Mouse (Mus musculus): ENCODE measurements around the gene Tbc1d17. TPM values are rescaled to one million over a fixed set of nuclear protein-coding genes. Genes with fewer than 3 reads are reported as not detected.

Gene Tbc1d17
- total RNA-seq, 2 experiments from 2014 or later = 61.9 to 73.1 TPM

- no peak for DNase-seq
Measured at GRCm38 (mm10) chr7:44789531-44789930, 59.3 kb downstream of the Tbc1d17 start.

Small RNAs within 50 kb of the gene (microRNA-seq; reads per million reads assigned to microRNA genes)
- gene Mir707 = not detected

Other genes starting within 250 kb of the Tbc1d17 start
- 1 to 10 TPM; 5.5 to 9.8 TPM for gene Myh14, start 178.2 kb downstream of the Tbc1d17 start, total RNA-seq (2021)
- not detected for gene Izumo2, start 140.3 kb downstream of the Tbc1d17 start, total RNA-seq (2021)
- 10 to 100 TPM; 34.3 to 40.2 TPM for gene Vrk3, start 100.7 kb downstream of the Tbc1d17 start, total RNA-seq (2021)
- under 1 TPM; 0.33 to 0.45 TPM for gene Zfp473, start 98.0 kb downstream of the Tbc1d17 start, total RNA-seq (2021)
- 10 to 100 TPM; 44.3 to 47.1 TPM for gene Nup62, start 33.0 kb downstream of the Tbc1d17 start, total RNA-seq (2021)
- 1 to 10 TPM; 5.2 TPM for gene Il4i1, start 32.7 kb downstream of the Tbc1d17 start, total RNA-seq (2021)
- gene Atf5, start 32.4 kb downstream of the Tbc1d17 start, total RNA-seq (2021) = 100 to 1,000 TPM; 144 to 202 TPM
- gene Akt1s1, start 88 bp downstream of the Tbc1d17 start, total RNA-seq (2021) = 100 to 1,000 TPM in 1 of 2 experiments, 10 to 100 TPM in 1; 92.4 to 109 TPM
- gene Pnkp, start 8.1 kb upstream of the Tbc1d17 start, total RNA-seq (2021) = 10 to 100 TPM; 37.6 to 38.6 TPM
- 100 to 1,000 TPM; 239 to 266 TPM for gene Ptov1, start 20.7 kb upstream of the Tbc1d17 start, total RNA-seq (2021)
- gene Med25, start 43.6 kb upstream of the Tbc1d17 start, total RNA-seq (2021) = 10 to 100 TPM; 73.7 to 83.7 TPM
- gene Fuz, start 47.0 kb upstream of the Tbc1d17 start, total RNA-seq (2021) = 10 to 100 TPM; 19.5 to 24.8 TPM
- 10 to 100 TPM; 83.6 to 93.2 TPM for gene Ap2a1, start 80.4 kb upstream of the Tbc1d17 start, total RNA-seq (2021)
- not detected for gene Tsks, start 94.1 kb upstream of the Tbc1d17 start, total RNA-seq (2021)
- gene Cpt1c, start 125.8 kb upstream of the Tbc1d17 start, total RNA-seq (2021) = 10 to 100 TPM in 1 of 2 experiments, 1 to 10 TPM in 1; 9.8 to 15.3 TPM
- gene Prmt1, start 137.5 kb upstream of the Tbc1d17 start, total RNA-seq (2021) = 100 to 1,000 TPM; 254 to 258 TPM
- 10 to 100 TPM; 80.3 to 89.6 TPM for gene Irf3, start 148.6 kb upstream of the Tbc1d17 start, total RNA-seq (2021)
- gene Bcl2l12, start 149.6 kb upstream of the Tbc1d17 start, total RNA-seq (2021) = 10 to 100 TPM; 15.8 to 16.2 TPM
- 10 to 100 TPM; 69.6 to 81.1 TPM for gene Scaf1, start 167.3 kb upstream of the Tbc1d17 start, total RNA-seq (2021)
- 10 to 100 TPM; 57.6 to 60.2 TPM for gene Rras, start 168.9 kb upstream of the Tbc1d17 start, total RNA-seq (2021)
- gene Prr12, start 203.8 kb upstream of the Tbc1d17 start, total RNA-seq (2021) = 10 to 100 TPM; 36.9 to 51.9 TPM
- gene Nosip, start 213.3 kb upstream of the Tbc1d17 start, total RNA-seq (2021) = 10 to 100 TPM; 39.7 to 45.9 TPM
- gene Prrg2, start 213.6 kb upstream of the Tbc1d17 start, total RNA-seq (2021) = 10 to 100 TPM; 18.5 to 20.0 TPM
- 10 to 100 TPM; 65.2 to 71.2 TPM for gene Rcn3, start 243.1 kb upstream of the Tbc1d17 start, total RNA-seq (2021)